ENCODE assay signal across 8 mouse cellular contexts in genomic region chr2:43673619-43674018, GRCm38 (mm10).
DNase-seq lines count a peak whose midpoint lies in the region; ATAC-seq and TF ChIP-seq lines count a peak whose summit lies in the region.

No protein-coding gene starts in this region.

- intact Hi-C loops in heart, postnatal 14 days (cut with DNase I), result loop anchor here (5.0 kb wide), 1 partner anchor 229 kb away; no protein-coding TSS in a partner anchor

- H3K27me3 ChIP-seq in embryonic facial prominence, embryonic 11.5 days (ENCODE audit: control insufficient read depth, insufficient read depth, low read length), result no peaks in the 10 kb centered on the region
- no peaks in the 10 kb centered on the region for H3K27me3 ChIP-seq in thymus, adult 2 months (ENCODE audit: control insufficient read depth, insufficient read depth, low read length)

- TF ChIP-seq POLR2A in lung, adult 2 months (IDR thresholded peaks at IDR 0.05; ENCODE audit: borderline replicate concordance, extremely low read depth, low read depth, low read length), result no peak
- TF ChIP-seq POLR2A in thymus, adult 2 months (IDR thresholded peaks at IDR 0.05; ENCODE audit: control insufficient read depth, extremely low read depth, insufficient read depth, low read length, poor library complexity), result no peak

- H3K27ac ChIP-seq in embryonic facial prominence, embryonic 11.5 days (replicated peaks; ENCODE audit: low read depth, low read length), result no peak overlapping the region
- no peak overlapping the region for H3K27ac ChIP-seq in thymus, adult 2 months (ENCODE audit: control insufficient read depth, insufficient read depth, low read length)

- DNase-seq in CD8-positive naive resting alpha-beta T cell, adult 2 months (ENCODE audit: low read depth in 2 of 2, low spot score in 2 of 2), result peak; percentile 54 to 66
- DNase-seq in adrenal gland, postnatal 36 days, result peak; percentile 55
- peak; percentile 83 for DNase-seq in embryonic facial prominence, embryonic 11.5 days (ENCODE audit: low spot score)
- peak; percentile 38 to 55 for DNase-seq in heart, postnatal 14 days
- peak; percentile 74 to 77 for DNase-seq in kidney, postnatal 4 days
- DNase-seq in lung, adult 2 months, result peak; percentile 14
- DNase-seq in ovary, postnatal 10 days (ENCODE audit: low spot score), result peak; percentile 1
- peak; percentile 68 for DNase-seq in thymus, adult 2 months

- no peaks in the 10 kb centered on the region for H3K36me3 ChIP-seq in embryonic facial prominence, embryonic 11.5 days (replicated peaks; ENCODE audit: control insufficient read depth, insufficient read depth, low read depth, low read length)
- H3K36me3 ChIP-seq in thymus, adult 2 months (ENCODE audit: control insufficient read depth, insufficient read depth, low read length), result no peaks in the 10 kb centered on the region

- no peaks in the 10 kb centered on the region for H3K4me1 ChIP-seq in embryonic facial prominence, embryonic 11.5 days (ENCODE audit: control insufficient read depth, insufficient read depth, low read length)
- H3K4me1 ChIP-seq in lung, adult 2 months (ENCODE audit: control insufficient read depth, insufficient read depth, low read length), result no peaks in the 10 kb centered on the region
- H3K4me1 ChIP-seq in thymus, adult 2 months (replicated peaks; ENCODE audit: control insufficient read depth, insufficient read depth, low read length), result no peaks in the 10 kb centered on the region

- no peak for ATAC-seq in embryonic facial prominence, embryonic 11.5 days (replicated peaks; ENCODE audit: insufficient number of reproducible peaks, low FRiP score, low TSS enrichment, low read depth)

- WGBS in embryonic facial prominence, embryonic 11.5 days, result 2% methylated on average over 6 of the region's 6 CpGs
- 2% methylated on average over 6 of the region's 6 CpGs for WGBS in lung, adult 2 months
- 0% methylated on average over 6 of the region's 6 CpGs for WGBS in thymus, adult 2 months

- H3K9ac ChIP-seq in embryonic facial prominence, embryonic 11.5 days (replicated peaks; ENCODE audit: low read length), result no peak overlapping the region

- peak; percentile 72 for TF ChIP-seq CTCF in lung, adult 2 months (IDR thresholded peaks at IDR 0.05; ENCODE audit: insufficient read depth, low read length)
- no peak for TF ChIP-seq CTCF in thymus, adult 2 months (IDR thresholded peaks at IDR 0.05; ENCODE audit: borderline replicate concordance, control insufficient read depth, extremely low read depth, insufficient read depth, low read length, poor library complexity)

- H3K9me3 ChIP-seq in embryonic facial prominence, embryonic 11.5 days (replicated peaks; ENCODE audit: control insufficient read depth, low read length), result no peaks in the 10 kb centered on the region

- H3K4me3 ChIP-seq in embryonic facial prominence, embryonic 11.5 days (ENCODE audit: low read depth, low read length), result no peak overlapping the region
- H3K4me3 ChIP-seq in lung, adult 2 months (replicated peaks; ENCODE audit: extremely low read depth, low read depth, low read length), result no peak overlapping the region
- no peak overlapping the region for H3K4me3 ChIP-seq in thymus, adult 2 months (ENCODE audit: control insufficient read depth, insufficient read depth, low read length)

- H3K4me2 ChIP-seq in embryonic facial prominence, embryonic 11.5 days (ENCODE audit: low read depth, low read length), result no peak overlapping the region

Comparison
In these comparisons a context has a peak if more than half of its experiments do, and no peak if none do; other contexts are left out.
1. DNase-seq: peak in every context shown above with its lines; median percentile 83 in embryonic facial prominence, embryonic 11.5 days; 76 in kidney, postnatal 4 days; 68 in thymus, adult 2 months; 60 in CD8-positive naive resting alpha-beta T cell, adult 2 months; 55 in adrenal gland, postnatal 36 days; 46 in heart, postnatal 14 days; 14 in lung, adult 2 months; 1 in ovary, postnatal 10 days.